Mouse (Mus musculus): ENCODE measurements around the gene Ap3d1. TPM values are rescaled to one million over a fixed set of nuclear protein-coding genes. Genes with fewer than 3 reads are reported as not detected.

Ap3d1 gene
- polyA plus RNA-seq, 1 experiment from 2014 or later: 116 TPM

DNA sequence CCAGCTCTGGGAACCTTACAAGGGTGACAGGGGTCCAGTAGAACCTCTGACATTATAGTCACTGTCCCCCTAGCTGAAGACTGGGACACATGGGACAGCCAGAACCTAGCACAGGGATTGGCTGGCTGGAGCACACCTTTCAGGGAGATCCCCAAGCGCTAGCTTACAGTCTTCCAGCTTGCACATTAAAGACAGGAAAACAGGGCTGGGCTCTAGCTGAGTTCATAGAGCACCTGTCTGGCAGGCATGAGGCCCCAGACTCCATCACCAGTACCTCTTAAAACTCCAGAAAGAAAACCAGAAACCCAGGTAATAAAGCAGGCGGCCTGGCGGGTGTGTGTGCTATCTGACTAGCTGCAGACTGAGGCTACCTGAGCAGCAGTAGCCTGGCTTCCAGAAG, 68.4 kb downstream of the Ap3d1 start:
- no peaks in the 10 kb centered on the region for H3K27me3 ChIP-seq (ENCODE audit: control insufficient read depth, insufficient read depth, low read length)
- peak overlapping the region; percentile 96 for H3K4me2 ChIP-seq (ENCODE audit: low read length)
- no peak for DNase-seq
- H3K9ac ChIP-seq (replicated peaks; ENCODE audit: low read length): peak overlapping the region; percentile 96; the same call in 1 of the 2 replicates
- peaks cover 46% of the 10 kb centered on the region for H3K4me1 ChIP-seq (ENCODE audit: control insufficient read depth, insufficient read depth, low read length)
- H3K36me3 ChIP-seq (ENCODE audit: control insufficient read depth, insufficient read depth, low read length): peaks cover 41% of the 10 kb centered on the region
- H3K9me3 ChIP-seq (ENCODE audit: control insufficient read depth, low read length): no peaks in the 10 kb centered on the region
- no peak for ATAC-seq (ENCODE audit: low FRiP score, low TSS enrichment)
- peak overlapping the region; percentile 98 for H3K4me3 ChIP-seq (replicated peaks; ENCODE audit: low read depth, low read length)
- no peak overlapping the region for H3K27ac ChIP-seq (replicated peaks; ENCODE audit: low read depth, low read length)
- WGBS: 95% methylated on average over 3 of the region's 3 CpGs

DNA sequence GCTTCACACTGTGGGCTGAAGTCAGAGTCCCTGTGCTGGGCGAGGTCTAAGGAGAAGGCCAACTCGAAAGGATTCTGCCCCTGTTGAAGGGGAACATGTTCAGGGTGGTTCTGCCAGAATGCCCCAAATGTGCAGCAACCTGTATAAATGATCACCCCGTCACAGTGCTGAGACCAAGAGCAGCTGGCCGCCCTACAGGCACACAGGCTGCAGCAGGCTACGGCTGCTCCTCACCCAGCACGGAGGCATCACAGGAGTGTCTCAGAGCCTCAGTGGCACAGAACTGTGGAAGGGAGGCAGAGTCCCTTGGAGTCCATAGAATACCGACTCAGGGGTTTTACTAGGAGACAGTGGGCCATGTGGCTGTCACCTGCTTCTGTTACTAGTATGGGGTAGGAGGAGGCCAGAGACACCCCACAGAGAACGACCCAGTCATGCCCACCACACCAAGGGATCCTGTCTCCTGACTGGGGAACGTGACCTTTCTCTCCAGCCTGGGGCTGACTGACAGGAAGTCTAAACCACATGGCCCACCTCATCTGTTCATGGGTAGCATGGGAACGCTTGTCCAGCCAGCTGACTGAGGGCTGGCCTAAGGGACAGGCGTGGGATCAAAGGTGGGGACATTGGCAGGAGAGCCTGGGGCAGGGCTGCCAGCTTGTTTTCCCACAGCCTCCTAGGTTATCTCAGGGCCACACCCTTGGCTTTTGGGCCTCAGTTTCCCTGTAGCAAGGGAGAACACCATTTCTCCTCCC, 70.0 kb downstream of the Ap3d1 start:
- Histone ChIP-seq H3K4me1 (ENCODE audit: control insufficient read depth, insufficient read depth, low read length) (peaks cover 31% of the 10 kb centered on the region), H3K4me3 (replicated peaks; ENCODE audit: low read depth, low read length) (no peak overlapping the region), H3K27ac (replicated peaks; ENCODE audit: low read depth, low read length) (no peak overlapping the region), H3K9me3 (ENCODE audit: control insufficient read depth, low read length) (no peaks in the 10 kb centered on the region), H3K36me3 (ENCODE audit: control insufficient read depth, insufficient read depth, low read length) (peaks cover 57% of the 10 kb centered on the region), H3K4me2 (ENCODE audit: low read length) (no peak overlapping the region), H3K27me3 (ENCODE audit: control insufficient read depth, insufficient read depth, low read length) (no peaks in the 10 kb centered on the region), H3K9ac (replicated peaks; ENCODE audit: low read length) (no peak overlapping the region; the same call in 1 of the 2 replicates)
- ATAC-seq (ENCODE audit: low FRiP score, low TSS enrichment) (no peak), DNase-seq (no peak)
- 87% methylated on average over 11 of the region's 11 CpGs for WGBS

DNA sequence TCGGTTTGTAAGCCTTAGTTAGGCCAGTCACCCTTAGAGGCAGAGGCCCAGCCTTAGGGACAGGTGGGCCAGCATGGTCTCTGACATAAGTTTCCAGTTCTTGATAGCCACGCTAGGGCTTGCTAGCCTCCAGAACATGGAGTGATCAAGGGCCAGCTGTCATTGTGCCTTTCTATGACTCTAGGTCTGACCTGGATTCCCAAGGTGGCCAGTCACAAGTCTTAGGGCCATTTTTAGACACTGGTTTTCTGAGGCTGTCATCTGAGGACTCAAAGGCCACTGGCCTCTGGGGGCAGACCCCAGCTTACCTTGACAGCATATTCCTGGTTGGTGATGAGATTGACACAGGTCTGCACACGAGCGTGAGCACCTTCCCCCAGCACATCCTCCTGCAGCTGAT, 70.8 kb downstream of the Ap3d1 start:
- H3K36me3 ChIP-seq (ENCODE audit: control insufficient read depth, insufficient read depth, low read length): peaks cover 65% of the 10 kb centered on the region

DNA sequence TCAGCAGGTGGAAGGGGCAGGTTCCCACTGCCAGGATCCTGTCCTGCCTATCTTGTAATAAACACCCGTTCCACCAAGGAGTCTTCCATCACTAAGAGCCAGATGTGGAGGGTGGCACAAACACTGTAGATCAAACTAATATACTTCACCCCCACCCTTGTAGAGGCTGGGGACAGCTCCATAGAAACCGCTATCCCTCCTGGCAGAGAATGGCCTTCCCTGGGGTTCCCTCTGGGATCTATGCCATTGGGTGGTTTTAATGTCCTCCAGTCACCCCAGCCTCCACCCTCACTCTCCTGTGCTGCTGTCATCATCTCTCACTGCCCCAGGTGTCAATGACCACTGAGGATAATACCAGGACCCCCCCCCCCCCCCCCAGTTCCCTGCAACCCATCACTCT, 71.5 kb downstream of the Ap3d1 start:
- Histone ChIP-seq H3K4me2 (ENCODE audit: low read length) (no peak overlapping the region), H3K4me3 (replicated peaks; ENCODE audit: low read depth, low read length) (no peak overlapping the region), H3K27ac (replicated peaks; ENCODE audit: low read depth, low read length) (no peak overlapping the region), H3K4me1 (ENCODE audit: control insufficient read depth, insufficient read depth, low read length) (peaks cover 27% of the 10 kb centered on the region), H3K9me3 (ENCODE audit: control insufficient read depth, low read length) (no peaks in the 10 kb centered on the region), H3K9ac (replicated peaks; ENCODE audit: low read length) (no peak overlapping the region), H3K36me3 (ENCODE audit: control insufficient read depth, insufficient read depth, low read length) (peaks cover 71% of the 10 kb centered on the region), H3K27me3 (ENCODE audit: control insufficient read depth, insufficient read depth, low read length) (no peaks in the 10 kb centered on the region)
- 91% methylated on average over 2 of the region's 2 CpGs for WGBS
- ATAC-seq (ENCODE audit: low FRiP score, low TSS enrichment) (no peak), DNase-seq (no peak)

More for the DNA sequence above, 70.8 kb downstream of the Ap3d1 start:
- Histone ChIP-seq H3K9ac (replicated peaks; ENCODE audit: low read length) (no peak overlapping the region), H3K4me3 (replicated peaks; ENCODE audit: low read depth, low read length) (no peak overlapping the region), H3K9me3 (ENCODE audit: control insufficient read depth, low read length) (no peaks in the 10 kb centered on the region), H3K4me2 (ENCODE audit: low read length) (no peak overlapping the region), H3K4me1 (ENCODE audit: control insufficient read depth, insufficient read depth, low read length) (peaks cover 27% of the 10 kb centered on the region), H3K27me3 (ENCODE audit: control insufficient read depth, insufficient read depth, low read length) (no peaks in the 10 kb centered on the region), H3K27ac (replicated peaks; ENCODE audit: low read depth, low read length) (no peak overlapping the region)
- ATAC-seq (ENCODE audit: low FRiP score, low TSS enrichment) (no peak), DNase-seq (no peak)
- 93% methylated on average over 4 of the region's 4 CpGs for WGBS

DNA sequence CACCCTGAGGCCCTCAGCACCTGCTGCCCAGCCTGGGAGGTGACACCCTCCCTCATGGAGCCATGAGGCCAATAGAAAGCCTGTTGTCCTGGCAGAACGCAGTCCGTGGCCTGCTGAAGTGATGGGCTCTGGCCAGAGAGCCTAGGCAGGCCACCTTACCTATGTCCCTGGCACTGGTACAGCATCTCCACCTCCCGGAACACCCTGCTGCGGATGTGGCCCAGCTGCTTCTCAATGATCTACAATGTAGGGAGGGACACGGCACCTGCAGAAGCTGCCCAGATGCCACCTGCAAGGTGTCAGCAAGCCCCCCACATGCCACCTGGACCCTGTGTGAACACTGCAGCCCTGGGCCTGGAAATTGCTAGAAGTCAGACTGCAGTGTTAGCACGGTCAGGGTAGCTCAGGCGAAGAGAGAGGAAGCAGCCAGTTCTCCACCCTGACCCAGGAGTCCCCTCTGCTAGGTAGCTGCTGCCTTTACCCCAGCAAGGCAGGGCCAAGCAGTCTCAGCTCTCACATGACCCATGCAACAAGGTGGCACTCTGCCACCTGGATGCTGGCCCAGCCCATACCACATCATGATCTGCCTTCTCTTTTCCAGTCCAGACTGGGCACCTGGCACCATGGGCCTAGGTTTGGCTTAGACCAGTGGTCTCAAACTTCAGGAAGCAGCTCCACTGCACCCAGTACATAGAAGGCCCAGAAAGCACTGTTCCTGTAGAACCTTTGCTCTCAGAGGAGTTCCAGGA, 72.2 kb downstream of the Ap3d1 start:
- Histone ChIP-seq H3K4me3 (replicated peaks; ENCODE audit: low read depth, low read length) (no peak overlapping the region), H3K27ac (replicated peaks; ENCODE audit: low read depth, low read length) (no peak overlapping the region), H3K9ac (replicated peaks; ENCODE audit: low read length) (0 out of 2 replicates have a peak overlapping the region, but pooled peaks have one; percentile 3), H3K27me3 (ENCODE audit: control insufficient read depth, insufficient read depth, low read length) (no peaks in the 10 kb centered on the region), H3K4me1 (ENCODE audit: control insufficient read depth, insufficient read depth, low read length) (peaks cover 23% of the 10 kb centered on the region), H3K4me2 (ENCODE audit: low read length) (no peak overlapping the region), H3K9me3 (ENCODE audit: control insufficient read depth, low read length) (no peaks in the 10 kb centered on the region), H3K36me3 (ENCODE audit: control insufficient read depth, insufficient read depth, low read length) (peaks cover 76% of the 10 kb centered on the region)
- no peak for ATAC-seq (ENCODE audit: low FRiP score, low TSS enrichment)
- 96% methylated on average over 7 of the region's 7 CpGs for WGBS
- DNase-seq: no peak

DNA sequence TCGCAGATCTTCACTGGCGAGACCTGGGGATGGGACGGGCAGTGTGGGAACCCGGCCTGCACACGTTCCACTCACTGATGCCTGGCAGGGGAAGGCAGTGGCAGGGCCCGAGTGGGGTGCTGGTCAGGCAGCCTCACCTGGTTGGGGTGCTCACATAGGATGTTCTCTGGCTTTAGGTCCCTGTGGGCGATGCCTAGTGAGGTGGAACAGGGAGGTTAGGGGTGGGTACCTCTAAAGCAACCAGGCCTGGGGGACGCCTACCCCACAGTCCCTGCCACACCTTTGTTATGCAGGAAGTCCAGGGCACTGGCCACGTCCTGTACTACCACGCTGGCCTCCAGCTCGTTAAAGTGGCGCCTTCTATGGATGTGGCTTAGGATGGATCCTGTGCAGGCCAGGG, 73.0 kb downstream of the Ap3d1 start:
- Histone ChIP-seq H3K4me3 (replicated peaks; ENCODE audit: low read depth, low read length) (no peak overlapping the region), H3K36me3 (ENCODE audit: control insufficient read depth, insufficient read depth, low read length) (peaks cover 76% of the 10 kb centered on the region), H3K27ac (replicated peaks; ENCODE audit: low read depth, low read length) (no peak overlapping the region), H3K4me2 (ENCODE audit: low read length) (no peak overlapping the region), H3K4me1 (ENCODE audit: control insufficient read depth, insufficient read depth, low read length) (peaks cover 14% of the 10 kb centered on the region), H3K9me3 (ENCODE audit: control insufficient read depth, low read length) (no peaks in the 10 kb centered on the region), H3K27me3 (ENCODE audit: control insufficient read depth, insufficient read depth, low read length) (no peaks in the 10 kb centered on the region), H3K9ac (replicated peaks; ENCODE audit: low read length) (no peak overlapping the region)
- no peak for ATAC-seq (ENCODE audit: low FRiP score, low TSS enrichment)
- WGBS: 93% methylated on average over 12 of the region's 12 CpGs
- DNase-seq: no peak

DNA sequence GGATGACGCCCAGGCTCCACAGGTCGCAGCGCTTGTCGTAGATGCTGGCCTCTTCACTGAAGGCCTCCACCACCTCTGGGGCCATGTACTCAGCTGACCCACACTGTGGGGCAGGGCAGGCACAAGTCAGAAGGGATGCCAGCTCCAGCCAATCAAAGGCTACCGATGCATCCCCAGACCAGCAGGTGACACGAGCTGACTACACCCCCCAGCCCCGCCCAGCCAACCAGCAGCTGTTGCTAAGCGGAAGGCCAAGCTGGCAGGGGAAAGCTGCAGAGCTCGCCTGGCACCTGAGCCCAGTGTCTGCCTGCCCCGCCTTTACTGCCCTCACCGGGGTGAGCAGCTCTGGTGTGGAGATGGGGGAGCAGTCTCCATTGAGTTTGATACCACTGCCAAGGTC, 73.5 kb downstream of the Ap3d1 start:
- H3K9ac ChIP-seq (replicated peaks; ENCODE audit: low read length): no peak overlapping the region
- H3K4me2 ChIP-seq (ENCODE audit: low read length): no peak overlapping the region
- WGBS: 87% methylated on average over 11 of the region's 11 CpGs
- H3K27me3 ChIP-seq (ENCODE audit: control insufficient read depth, insufficient read depth, low read length): no peaks in the 10 kb centered on the region
- ATAC-seq (ENCODE audit: low FRiP score, low TSS enrichment) (no peak), DNase-seq (no peak)
- peaks cover 76% of the 10 kb centered on the region for H3K36me3 ChIP-seq (ENCODE audit: control insufficient read depth, insufficient read depth, low read length)
- no peaks in the 10 kb centered on the region for H3K9me3 ChIP-seq (ENCODE audit: control insufficient read depth, low read length)
- H3K27ac ChIP-seq (replicated peaks; ENCODE audit: low read depth, low read length): no peak overlapping the region
- H3K4me3 ChIP-seq (replicated peaks; ENCODE audit: low read depth, low read length): no peak overlapping the region
- H3K4me1 ChIP-seq (ENCODE audit: control insufficient read depth, insufficient read depth, low read length): peaks cover 10% of the 10 kb centered on the region

DNA sequence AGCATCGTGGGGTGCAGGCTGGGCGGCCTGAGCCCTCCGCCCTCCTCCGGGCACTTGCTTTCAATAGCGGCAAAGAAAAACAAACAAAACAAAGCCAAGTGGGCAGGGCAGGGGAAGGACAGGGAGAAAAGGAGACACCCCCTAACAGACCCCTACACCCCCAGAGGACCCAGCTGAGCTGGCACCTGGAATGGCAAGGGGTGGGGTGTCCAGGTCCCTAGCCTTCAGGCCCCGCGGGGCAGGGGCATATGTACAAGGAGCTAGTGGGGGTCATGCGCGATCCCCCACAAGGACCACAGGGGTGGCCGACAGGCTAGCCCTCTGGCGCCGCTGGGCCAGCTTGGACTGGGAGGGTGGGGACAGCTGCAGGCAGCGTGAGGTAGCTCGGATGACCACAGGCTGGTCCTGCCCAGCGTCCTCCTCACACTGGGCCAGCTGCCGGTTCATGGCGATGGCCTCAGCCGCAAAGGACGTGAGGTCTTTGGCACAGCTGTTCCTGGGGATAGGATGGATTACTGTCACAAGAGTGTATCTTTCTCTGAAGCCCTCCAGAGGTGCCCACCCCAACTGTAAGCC, 75.1 kb downstream of the Ap3d1 start:
- Histone ChIP-seq H3K4me3 (replicated peaks; ENCODE audit: low read depth, low read length) (no peak overlapping the region), H3K27me3 (ENCODE audit: control insufficient read depth, insufficient read depth, low read length) (no peaks in the 10 kb centered on the region), H3K9me3 (ENCODE audit: control insufficient read depth, low read length) (no peaks in the 10 kb centered on the region), H3K4me2 (ENCODE audit: low read length) (no peak overlapping the region), H3K36me3 (ENCODE audit: control insufficient read depth, insufficient read depth, low read length) (peaks cover 67% of the 10 kb centered on the region), H3K4me1 (ENCODE audit: control insufficient read depth, insufficient read depth, low read length) (no peaks in the 10 kb centered on the region), H3K27ac (replicated peaks; ENCODE audit: low read depth, low read length) (no peak overlapping the region), H3K9ac (replicated peaks; ENCODE audit: low read length) (no peak overlapping the region)
- no peak for ATAC-seq (ENCODE audit: low FRiP score, low TSS enrichment)
- DNase-seq: no peak
- WGBS: 86% methylated on average over 19 of the region's 19 CpGs
